Mouse (Mus musculus): ENCODE measurements around the gene Ext2. TPM values are rescaled to one million over a fixed set of nuclear protein-coding genes. Genes with fewer than 3 reads are reported as not detected.

Gene Ext2
- polyA plus RNA-seq, 1 experiment: 48.8 TPM

GRCm38 (mm10) chr2:93659705-93660308 is 162.6 kb downstream of the Ext2 start:
- TF ChIP-seq GATA1 (IDR thresholded peaks at IDR 0.05; ENCODE audit: low read length): no peak

DNA sequence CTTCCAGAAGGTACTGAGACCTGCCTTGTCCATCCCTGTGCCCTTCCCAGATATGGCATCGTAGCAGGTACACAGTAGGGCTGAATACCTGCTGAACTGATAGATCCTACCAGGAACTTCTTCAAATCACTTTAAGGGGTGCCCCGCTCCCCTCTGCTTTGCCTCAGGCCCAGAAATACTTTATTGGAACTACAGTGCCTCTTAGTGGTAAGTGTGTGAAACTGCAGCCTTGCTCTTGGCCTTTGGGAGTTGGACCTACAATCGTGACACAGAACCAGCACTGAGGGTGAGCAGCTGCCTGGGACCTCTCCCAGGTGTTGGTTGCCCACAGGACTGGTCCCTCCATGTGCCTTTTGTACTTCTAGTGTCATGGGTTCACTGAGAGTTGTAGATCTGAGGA is 163.4 kb downstream of the Ext2 start:
- TF ChIP-seq GATA1 (IDR thresholded peaks at IDR 0.05; ENCODE audit: low read length): no peak

- no peak for TF ChIP-seq GATA1 (IDR thresholded peaks at IDR 0.05; ENCODE audit: low read length)
These were observed 167.9 kb downstream of the Ext2 start for GRCm38 (mm10) chr2:93654336-93655055.

- TF ChIP-seq GATA1 (IDR thresholded peaks at IDR 0.05; ENCODE audit: low read length): no peak
These were observed 173.0 kb downstream of the Ext2 start for GRCm38 (mm10) chr2:93649243-93649870.

- no peak for TF ChIP-seq GATA1 (IDR thresholded peaks at IDR 0.05; ENCODE audit: low read length)
These were observed 174.3 kb downstream of the Ext2 start for GRCm38 (mm10) chr2:93647924-93648575.

DNA sequence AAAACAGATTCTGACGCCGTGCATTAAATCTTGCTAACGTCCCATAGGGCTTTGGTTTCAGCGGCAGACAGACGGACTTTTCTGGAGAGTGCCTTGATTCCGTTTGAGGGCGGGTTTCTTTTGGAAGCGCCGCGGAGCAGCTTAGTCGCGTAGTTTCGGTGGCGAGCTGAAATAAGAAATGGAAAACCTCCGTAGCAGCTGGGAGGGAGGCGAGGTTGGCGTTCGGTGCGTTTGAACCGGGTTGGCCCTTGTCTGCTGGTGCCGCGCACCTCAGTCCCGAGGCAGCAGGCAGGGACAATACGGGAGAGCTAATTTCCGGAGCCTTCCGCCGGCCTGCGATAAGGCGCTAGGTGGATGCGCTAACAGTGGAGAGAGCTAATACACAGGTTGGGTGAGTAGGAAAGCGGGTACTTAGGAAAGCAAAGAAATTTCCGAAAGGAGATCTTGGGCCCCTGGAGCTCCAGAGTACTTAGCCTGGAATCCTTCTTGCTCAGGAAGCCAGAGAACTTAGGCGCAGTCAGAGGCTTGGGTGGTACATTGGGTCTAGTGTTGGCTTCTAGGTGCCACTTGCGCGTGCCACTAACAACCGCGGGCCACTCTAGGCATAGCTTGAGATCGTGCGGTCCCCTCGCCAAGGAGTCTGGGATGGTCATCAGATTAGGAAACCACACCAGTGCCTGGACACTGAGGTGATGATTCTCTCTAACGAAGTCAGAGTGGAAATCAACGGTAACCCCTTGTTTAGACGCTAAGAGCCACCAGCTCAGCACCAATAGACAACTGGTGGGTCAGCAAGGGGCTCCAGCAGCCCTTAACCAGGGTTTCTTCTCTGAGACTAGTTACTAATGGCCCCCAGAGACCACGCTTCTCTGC is 175.1 kb downstream of the Ext2 start:
- no peak for TF ChIP-seq GATA1 (IDR thresholded peaks at IDR 0.05; ENCODE audit: low read length)

GRCm38 (mm10) chr2:93645626-93646320 is 176.6 kb downstream of the Ext2 start:
- no peak for TF ChIP-seq GATA1 (IDR thresholded peaks at IDR 0.05; ENCODE audit: low read length)

DNA sequence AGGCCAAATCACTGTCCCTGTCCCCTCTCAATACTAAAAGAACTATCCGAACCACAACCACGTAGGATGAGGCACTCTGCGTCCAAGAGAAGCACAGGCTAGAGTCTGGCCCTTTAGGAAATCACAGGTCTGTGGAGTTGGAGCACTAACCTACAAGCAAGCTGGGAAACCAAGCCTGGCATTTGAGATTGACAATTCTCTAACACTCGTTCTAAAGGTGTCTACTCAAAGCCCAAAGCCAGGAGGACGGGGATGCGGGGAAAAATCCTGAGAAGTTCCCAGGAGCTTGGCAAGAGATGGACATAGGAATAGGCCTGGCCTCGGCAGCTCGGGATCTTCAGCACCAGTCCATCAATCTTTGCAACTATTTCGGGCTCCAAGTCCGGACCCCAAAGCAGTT is 177.2 kb downstream of the Ext2 start:
- TF ChIP-seq GATA1 (IDR thresholded peaks at IDR 0.05; ENCODE audit: low read length): no peak

- no peak for TF ChIP-seq GATA1 (IDR thresholded peaks at IDR 0.05; ENCODE audit: low read length)
These were observed 177.6 kb downstream of the Ext2 start for GRCm38 (mm10) chr2:93644731-93645130.

GRCm38 (mm10) chr2:93644234-93644633 is 178.1 kb downstream of the Ext2 start:
- TF ChIP-seq GATA1 (IDR thresholded peaks at IDR 0.05; ENCODE audit: low read length): no peak

DNA sequence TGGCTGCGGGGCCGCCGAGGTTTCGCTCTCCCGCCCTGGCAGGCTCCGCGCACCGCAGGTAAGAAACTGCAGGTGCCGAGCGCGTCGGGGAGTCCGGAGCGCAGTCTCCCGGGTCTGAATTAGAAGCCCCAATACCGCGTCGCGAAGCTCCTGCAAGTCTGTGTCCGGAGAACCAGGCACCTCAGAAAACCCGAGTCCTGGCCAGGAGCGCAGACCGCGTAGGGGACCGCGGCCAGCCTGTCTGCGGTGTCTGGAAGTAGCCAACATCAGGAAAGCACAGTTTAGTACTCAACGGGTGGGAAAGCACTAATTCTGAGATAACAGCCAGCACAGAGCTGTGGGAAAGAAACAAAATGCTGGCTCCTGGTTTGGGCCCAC is 179.0 kb downstream of the Ext2 start:
- no peak for TF ChIP-seq GATA1 (IDR thresholded peaks at IDR 0.05; ENCODE audit: low read length)

DNA sequence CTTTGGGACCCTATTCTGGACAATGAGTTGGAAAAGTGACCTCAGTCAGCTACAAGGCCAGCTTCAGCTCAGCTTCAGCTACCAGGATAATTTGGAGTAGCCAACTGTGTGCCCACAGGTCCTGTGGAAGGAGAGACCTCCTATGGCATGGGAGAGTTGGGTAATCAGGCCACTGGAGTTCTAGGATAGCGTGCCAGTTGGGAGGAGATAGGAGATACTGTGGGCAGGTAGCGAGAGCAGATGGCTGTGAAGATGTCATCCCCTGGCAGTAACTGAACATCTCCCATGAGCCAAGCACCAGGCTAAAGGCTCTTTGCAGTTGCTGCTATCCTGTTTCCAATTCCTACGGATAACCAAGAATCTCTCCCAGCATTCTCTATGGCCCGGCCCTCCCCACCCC is 187.8 kb downstream of the Ext2 start:
- no peak for TF ChIP-seq GATA1 (IDR thresholded peaks at IDR 0.05; ENCODE audit: low read length)

DNA sequence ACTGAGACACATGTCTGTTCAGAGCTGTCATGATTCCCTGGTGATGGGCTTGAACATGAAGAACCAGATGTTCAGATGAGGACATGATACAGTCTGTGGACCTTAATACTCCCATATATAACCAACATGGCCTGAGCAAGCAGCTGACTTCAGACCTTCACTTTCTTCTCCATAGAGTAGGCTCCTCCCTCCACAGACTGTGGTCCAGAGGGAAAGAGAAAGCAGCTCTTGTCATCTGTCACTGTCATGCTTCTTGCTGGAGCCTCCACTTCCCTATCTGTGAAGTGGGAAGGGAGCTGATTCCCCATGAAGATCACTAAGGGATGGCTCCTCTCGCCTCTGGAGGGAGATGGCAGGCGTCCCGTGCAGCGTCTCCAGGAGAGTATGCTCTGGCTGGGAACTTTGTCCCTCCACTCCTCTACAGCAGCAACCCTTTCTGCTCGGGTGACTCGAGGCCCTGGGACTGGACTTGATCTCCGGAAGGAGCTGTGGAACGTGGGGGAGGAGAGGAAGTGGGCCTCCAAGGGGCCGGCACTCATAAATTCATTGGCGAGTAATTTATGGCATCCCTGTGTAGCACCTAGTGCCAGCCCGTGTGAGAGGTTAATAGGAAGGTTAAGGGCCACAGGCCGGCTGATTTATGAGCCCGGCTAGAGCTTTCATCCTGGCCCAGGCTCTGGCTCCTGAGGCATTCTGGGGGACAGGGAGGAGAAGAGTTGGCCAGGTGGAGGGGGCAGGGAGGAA is 197.5 kb downstream of the Ext2 start:
- TF ChIP-seq GATA1 (IDR thresholded peaks at IDR 0.05; ENCODE audit: low read length): no peak

DNA sequence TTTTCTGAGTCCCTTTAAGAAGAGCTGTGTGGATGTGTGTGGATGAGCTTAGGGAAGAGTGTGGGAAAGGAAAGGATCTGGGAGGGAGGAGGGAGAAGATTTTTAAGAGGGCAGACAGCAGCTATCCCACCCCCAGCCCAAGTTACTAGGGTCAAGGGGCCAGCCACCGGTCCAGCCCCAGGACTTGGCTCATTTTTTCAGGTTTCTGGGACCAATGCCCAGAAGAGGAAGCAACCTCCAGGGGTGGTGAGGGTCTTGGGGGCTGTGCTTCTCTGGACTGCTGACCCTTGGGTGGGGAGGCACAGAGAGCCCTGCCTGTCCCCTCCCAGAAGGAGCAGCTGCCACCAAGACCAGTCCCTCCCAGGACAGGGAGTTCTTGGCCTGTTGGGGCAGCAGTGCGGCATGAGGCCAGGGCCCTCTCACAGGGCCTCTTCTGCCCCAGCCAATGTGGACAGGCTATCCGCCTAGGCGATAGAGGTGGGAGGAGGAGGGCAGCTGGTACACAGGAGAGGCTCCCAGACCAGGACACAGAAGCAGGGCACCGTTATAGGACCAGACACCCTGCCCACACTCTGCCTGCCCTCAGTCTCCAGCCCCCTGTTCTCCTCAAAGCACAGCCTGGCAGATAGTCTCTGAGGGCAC is 203.0 kb downstream of the Ext2 start:
- no peak for TF ChIP-seq GATA1 (IDR thresholded peaks at IDR 0.05; ENCODE audit: low read length)
